Mouse (Mus musculus): ENCODE measurements around the gene Vmn2r65.

The Vmn2r65 gene

GRCm38 (mm10) chr7:84964015-84964414 is at the start of gene Vmn2r65:
Vmn2r65 (minus strand) TSS chr7:84964115.
- in situ Hi-C loops (cut with MboI, MseI), result no loop called here

GRCm38 (mm10) chr7:85012168-85012567 is 48.3 kb upstream of the Vmn2r65 start, which contains the start of gene Vmn2r66:
Vmn2r66 (minus strand) TSS chr7:85012268.
- in situ Hi-C loops (cut with MboI, MseI), result no loop called here

GRCm38 (mm10) chr7:84996694-84997093 is 32.8 kb upstream of the Vmn2r65 start:
- in situ Hi-C loops (cut with MboI, MseI), result loop anchor here (10.0 kb wide), 1 partner anchor 672 kb away; no protein-coding TSS in a partner anchor

Measured in T-helper 2 cell (primary cell).